Mouse (Mus musculus) lung, adult 2 months (tissue): ENCODE data around the gene Eri3.

Experiments used
- CTCF ChIP-seq: fragments of 200-500 bp; IDR thresholded peaks from 2 replicates; pipeline ENCODE4 v1.5.1; 2011; ENCODE audit warnings: mild to moderate bottlenecking, low read length, control low read depth; ENCODE audit not compliant: insufficient read depth
- POLR2A ChIP-seq: fragments of 200-500 bp; IDR thresholded peaks from 2 replicates; pipeline ENCODE4 v1.6.1; 2011; ENCODE audit warnings: low read depth, mild to moderate bottlenecking, control low read depth, low read length, borderline replicate concordance; ENCODE audit errors: extremely low read depth

DNA sequence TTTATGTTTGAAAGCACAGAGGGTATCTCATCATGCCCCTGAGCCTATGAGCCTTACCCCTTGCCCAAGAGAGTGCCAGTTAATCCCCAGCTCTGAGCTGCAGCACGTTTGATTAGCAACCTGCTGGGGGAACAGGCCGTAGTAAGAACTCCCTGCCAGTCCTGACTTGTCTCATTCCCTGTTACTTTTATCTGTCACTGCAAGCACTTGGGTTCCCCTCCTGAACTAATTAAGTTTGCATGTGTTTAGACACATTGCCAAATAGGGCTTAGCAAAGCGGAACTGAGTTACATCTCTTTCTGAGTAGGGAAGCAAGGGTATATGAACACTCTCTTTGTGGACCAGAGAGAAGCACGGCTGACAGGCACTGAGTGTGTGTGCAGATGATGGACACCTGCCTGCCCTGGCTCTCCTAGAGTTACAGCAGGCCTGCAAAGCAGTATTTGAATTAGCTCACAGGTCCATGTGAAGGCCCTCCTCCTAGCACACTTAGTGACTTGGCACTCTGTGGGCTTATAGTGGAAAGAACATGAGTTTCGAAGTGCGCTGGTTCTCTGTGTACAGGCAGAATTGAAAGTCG, 49.9 kb downstream of the Eri3 start:
- no peak for TF ChIP-seq POLR2A
- TF ChIP-seq CTCF = no peak
